Mouse (Mus musculus) adrenal gland, postnatal 10 days (tissue): ENCODE data around the gene Foxd1. TPM values are rescaled to one million over a fixed set of nuclear protein-coding genes. Genes with fewer than 3 reads are reported as not detected.
A peak's percentile ranks its signal among the peaks of the same experiment; 100 is the strongest.

ENCODE experiments used
- DNase-seq: peaks from one replicate; pipeline ENCODE4 v3.0.0; 2021; ENCODE audit warnings: mixed read lengths
- total RNA-seq, 2 experiments: library from RNA; stranded (reverse); gene quantifications; 2 replicates each; pipeline ENCODE4 v1.2.3; 2021

The Foxd1 gene
- total RNA-seq, 2 experiments from 2014 or later = 0.72 to 1.1 TPM

- peak; percentile 22 for DNase-seq
Measured at GRCm38 (mm10) chr13:98354871-98355558, 973 bp downstream of the Foxd1 start.

DNA sequence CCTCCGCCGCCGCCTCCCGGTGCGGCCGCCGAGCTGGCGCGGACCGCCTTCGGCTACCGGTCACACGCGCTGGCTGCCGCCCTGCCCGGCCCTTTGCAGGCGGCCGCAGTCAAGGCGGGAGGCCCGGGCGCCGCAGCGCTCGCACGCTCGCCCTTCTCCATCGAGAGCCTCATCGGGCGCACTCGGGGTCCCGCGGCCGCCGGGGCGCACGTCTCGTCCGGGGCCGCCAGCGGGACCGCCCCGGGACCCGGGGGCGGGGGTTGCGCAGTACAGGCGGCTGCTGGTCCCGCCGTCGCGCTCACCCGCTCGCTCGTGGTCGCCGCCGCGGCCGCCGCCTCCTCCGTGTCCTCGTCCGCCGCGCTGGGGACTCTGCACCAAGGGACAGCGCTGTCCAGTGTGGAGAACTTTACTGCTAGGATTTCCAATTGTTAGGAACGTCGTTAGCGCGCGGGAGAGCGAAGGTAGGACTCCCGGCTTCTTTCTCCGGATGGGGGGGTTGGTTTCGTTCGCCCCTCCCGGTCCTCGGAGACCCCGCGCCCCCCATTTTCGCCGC lies 1.6 kb downstream of the Foxd1 start:
- peak; percentile 34 for DNase-seq

DNA sequence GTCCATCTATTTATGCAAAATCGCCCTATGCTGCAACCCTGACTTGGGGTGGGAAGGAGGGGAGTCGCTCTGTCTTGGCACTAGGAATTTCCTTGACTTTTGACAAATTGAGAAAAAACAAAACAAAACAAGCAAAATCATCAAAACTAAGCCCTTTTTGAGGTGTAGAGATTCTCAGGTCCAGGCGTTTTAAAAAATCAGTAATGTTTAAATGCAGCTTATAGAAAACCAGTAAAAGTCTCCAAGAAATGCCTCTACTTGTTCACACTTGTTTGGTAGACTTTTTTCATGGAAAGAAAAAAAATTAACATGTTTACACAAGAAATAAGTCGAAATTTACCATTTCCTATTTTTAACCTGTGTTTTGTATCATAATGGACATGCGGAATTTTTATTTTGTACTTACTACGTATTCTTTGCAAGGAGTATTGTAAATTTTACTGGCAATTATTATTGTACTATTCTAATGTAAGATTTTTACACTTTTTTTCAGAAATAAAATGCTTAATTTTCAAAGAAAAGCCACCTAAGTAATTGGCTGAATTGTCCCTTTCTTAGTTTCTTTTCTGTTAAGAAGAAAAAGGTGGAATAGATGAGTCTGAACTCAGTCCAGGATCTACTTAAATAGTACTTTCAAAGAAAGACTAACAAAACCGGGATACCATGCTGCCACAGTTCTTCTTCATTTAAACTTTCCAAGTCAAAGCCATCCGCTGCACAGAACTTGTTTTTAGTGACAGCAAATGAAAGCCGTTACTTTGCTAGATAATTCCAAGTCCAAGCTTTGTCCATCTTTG lies 2.3 kb downstream of the Foxd1 start:
- DNase-seq = no peak

DNA sequence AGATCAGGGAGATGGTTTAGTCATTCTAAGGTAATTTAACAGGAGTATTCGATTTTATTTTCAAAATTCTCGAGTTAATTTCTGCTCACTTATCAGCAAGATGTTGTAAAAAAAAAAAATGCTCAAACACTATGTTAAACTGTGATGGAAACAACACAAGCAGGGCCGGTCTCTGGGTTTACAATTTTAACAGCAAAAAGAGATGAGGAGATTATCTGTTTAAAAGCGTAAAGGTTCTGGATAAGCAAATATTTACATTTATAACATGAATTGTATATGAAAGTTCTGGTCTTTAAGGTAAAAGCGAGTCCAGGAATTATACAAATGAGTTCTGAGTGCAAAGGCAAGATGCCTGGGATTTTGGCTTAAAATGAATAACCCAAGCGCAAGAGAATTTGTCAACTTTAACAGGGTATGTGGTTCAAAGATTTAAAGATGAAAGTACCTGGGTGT lies 3.0 kb downstream of the Foxd1 start:
- DNase-seq = no peak

GRCm38 (mm10) chr13:98357433-98358423 lies 3.7 kb downstream of the Foxd1 start:
- DNase-seq = no peak

DNA sequence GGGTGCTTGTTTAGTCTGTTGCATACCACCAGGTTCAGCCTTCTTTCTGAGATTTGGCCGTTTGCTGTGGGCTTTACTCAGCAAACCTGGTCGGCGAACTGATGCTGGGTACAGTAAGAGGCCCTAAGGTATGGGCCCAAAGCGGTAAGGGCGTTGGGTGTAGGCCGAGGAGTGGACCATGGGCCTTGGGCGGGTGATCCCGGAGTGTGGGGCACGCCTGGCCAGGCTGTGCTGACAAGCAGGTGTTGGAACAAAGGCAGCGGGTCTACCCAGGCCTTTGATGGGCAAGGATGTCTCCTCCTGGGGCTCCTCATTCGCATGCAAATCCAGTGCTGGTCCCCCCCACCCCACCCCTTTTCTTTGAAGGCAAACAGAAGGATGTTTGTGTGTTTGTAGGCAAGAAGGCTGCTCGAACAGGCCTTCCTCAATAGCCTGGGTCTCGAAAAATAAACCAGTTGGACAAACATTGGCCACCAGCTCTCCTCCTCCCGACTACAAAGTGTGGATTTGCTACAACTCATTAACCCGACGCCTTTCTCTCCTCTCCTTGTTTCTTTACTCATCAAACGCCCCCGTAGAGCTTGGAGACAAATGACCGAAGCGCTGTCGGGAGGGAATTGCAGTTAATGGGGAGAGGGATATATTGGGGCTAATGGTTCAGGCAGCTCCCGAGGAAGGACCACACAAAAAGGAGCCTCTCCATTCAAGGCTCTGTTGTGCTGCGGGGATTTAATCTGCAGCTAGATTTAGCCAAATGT lies 4.6 kb downstream of the Foxd1 start:
- DNase-seq = no peak

DNA sequence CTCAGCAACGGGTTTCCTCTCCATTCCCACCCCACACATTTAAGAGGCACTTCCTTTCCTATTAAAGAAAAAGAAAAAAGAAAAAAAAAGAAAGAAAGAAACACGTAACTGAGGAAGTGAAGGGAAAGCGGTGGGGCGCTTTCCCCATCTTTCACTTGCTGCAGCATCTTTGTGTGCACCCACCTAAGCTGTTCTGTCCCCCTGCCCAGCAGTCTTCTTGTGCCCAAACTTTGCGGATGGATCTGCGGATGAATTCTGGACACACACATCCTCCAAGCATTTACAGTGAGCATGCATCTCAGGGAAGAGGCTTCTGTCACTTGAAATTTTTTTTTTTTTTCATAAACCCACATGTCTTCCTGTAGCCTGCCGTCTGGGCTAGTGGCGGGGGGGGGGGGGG lies 5.3 kb downstream of the Foxd1 start:
- no peak for DNase-seq

DNA sequence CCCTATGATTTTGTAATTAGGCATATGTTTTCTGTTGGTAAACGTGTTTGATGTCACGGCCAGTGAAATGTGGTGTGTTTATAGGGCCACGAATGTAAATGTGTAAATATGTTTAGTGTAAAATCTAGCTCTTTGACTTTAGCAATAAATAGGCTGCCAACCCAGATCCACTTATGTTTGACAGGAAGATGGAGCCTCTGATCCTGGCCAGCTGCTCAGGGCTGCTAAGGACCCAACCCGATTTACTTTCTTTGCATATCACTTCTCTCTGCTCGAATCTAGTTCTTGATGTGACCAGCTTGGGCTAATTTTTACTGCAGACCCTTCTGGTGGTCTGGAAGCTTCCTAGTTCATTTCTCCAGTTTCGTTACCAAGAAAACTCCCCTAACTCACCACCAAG lies 6.3 kb downstream of the Foxd1 start:
- DNase-seq = no peak

DNA sequence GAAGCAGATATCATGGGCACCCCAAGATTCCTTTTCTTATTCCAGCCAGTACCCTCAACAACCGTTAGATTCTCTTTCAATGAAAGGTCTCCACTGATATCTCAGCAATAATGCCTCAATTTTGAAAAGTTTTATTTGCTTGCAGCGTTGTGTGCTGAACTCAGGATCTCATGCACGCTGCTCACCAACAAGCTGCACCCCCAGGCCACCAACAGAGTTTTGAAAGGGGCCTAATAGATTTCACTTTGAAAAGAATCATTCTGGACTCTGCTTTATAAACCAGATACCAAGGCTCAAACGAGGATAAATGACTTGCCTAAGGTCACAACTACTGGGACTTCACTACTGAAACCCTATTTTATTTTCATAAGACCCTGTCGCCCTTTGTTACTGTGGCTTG lies 7.1 kb downstream of the Foxd1 start:
- no peak for DNase-seq

DNA sequence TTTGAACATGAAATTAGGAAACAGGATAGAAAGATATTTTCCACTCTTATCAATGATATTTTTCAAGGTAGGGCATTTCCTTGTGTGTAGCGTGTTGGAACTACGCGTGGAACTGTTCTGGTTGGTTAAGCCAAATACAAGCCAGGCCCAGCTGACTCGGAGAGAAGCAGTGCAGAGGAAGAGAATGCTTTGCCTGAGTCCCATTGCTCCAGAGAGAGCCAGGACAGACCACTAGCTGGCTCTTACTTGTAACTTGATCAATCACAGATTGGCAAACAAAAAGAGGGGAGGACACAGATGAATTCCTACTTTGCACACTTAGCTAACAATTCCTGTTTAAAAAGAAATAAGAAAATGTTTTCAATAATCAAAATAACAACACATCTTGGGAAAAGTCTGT lies 9.0 kb downstream of the Foxd1 start:
- no peak for DNase-seq

- DNase-seq = no peak
Measured at GRCm38 (mm10) chr13:98365081-98365480, 11.0 kb downstream of the Foxd1 start.

GRCm38 (mm10) chr13:98365766-98366421 lies 11.9 kb downstream of the Foxd1 start:
- peak; percentile 18 for DNase-seq

DNA sequence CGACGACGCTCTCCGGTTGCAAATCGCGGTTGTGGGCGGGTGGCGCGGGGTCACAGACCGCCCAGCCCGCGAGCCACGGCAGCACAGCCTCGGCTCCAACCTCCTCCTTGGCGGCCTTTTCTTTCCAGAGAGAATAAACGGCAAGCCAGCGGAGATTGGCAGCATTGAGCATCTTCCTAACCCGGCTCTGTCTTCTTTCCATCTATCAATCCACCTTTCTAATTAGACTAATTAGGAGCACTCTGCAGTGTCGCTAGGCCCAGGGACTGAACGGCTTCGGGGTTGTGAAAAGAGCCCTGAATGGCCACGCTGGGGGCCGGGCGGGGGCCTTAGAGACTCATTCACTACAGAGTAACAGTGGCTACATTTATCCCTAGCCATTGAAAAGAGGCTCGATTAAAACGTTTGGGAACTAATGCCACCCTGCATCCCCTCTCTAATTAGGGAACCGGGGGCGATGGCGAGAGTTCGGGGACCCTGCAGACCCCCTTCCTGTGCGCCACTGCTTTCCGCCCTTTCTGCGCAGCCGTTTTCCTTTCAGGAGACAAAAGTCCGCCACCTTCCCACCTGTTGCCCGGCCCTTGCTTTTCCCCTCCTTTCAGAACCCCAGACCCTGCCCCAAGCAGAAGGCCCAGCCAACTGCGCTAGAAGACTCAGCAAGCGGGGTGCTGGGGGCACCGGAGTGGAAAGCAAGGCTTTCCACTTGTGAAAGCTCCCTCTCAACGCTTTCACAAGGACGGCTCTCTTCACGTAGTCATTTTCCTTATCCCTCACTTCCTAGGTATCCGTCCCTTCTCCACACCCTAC lies 12.6 kb downstream of the Foxd1 start:
- DNase-seq = no peak

DNA sequence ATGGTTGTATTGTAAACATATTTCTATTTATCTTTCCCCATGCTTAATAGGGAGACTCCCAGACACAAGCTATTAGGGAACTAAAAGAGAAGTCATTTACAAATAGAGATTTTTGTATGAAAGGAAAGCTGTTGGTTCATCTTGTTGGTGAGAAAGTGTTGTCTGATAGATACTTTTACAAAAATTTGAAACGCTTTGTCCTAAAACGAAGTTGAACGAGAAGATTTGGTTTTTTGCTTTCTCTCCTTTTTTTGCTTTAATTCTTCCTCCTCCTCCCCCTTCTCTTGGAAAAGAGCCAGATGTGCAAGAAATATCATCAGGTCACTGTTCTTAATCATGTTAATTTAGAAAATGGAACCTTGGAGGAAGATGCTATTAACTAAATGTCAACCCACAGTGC lies 13.6 kb downstream of the Foxd1 start:
- no peak for DNase-seq

DNA sequence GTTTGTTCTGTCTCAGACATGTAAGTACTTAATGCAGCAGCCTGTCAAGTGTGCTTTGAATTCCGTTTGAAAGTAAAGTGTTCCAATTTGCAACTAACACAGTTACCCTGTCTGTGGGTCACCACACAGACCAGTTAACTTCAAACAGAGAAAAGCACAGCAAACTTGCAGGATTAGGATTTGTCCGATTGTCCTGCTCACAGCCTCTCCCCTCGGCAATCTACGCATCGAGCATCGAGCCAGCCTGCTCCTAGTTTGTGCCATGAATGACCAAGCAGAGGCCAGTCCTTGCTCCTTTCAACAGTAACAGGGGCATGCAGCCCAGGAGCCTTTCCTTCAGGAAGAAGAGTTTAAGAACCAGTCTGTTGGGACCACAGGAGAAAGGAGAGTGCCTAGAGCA lies 15.0 kb downstream of the Foxd1 start:
- no peak for DNase-seq

- no peak for DNase-seq
Measured at GRCm38 (mm10) chr13:98374560-98374959, 20.5 kb downstream of the Foxd1 start.

DNA sequence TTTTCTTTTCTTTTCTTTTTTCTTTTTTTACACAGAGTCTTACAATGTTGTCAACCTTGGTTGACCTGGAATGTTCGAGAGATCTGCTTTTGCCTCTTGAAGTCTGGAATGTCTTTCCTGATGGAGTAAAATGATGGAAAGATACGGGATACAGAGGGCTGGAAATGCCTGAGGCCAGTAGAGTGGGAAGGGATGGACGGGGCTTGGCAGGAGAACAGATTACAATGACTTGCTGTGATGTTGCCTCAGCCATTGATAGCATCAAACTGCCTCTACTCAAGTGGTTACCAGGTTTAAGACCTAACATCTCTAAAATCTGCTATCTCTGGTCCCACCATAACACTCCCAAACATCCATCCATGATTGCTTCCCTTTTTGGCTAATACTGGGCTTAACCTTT lies 20.9 kb downstream of the Foxd1 start:
- no peak for DNase-seq

DNA sequence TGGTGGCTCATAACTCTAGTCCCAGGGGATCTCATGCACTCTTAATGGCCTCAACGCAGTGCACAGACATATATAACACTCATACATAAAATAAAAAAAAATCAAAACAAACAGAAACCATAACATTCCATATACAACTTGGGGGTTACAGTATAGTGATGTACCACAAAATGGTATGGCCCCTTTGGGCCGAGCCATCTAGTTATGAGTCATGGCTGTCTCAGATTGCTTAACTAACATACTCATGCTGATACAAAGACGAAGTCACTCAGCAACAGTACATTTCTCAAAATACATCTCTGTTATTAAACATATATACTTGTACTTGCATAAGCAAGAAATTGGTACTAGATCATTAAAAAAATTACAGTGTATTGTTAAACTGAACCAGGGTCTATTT lies 23.7 kb downstream of the Foxd1 start:
- no peak for DNase-seq

GRCm38 (mm10) chr13:98382751-98383150 lies 28.7 kb downstream of the Foxd1 start:
- no peak for DNase-seq

DNA sequence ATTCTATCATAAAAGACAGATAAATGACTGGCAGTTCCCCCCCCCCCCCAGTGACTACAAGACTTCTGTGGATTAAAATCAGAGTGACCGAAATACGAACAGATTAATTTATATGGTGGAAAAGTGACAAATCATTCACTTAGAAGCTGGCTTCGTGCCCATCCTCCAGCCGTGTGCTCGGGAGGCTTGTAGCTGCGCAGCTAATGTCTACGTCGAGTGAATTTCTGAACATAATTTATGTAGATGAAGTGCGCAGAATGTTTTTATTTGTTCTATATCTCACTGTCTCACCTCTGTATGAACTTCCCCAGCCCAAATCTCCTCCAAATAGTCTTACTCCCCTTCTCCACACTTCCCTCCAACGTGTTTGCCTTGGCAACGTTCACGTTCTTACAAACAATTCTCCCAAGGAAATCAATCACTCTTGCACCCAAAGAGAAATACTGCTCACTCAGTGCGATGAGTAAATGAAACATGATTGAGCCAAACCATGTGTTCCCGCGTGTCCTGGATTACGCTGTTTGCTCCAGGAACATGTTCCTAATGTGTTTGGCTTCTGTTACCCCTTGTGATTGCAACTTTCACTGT lies 30.0 kb downstream of the Foxd1 start:
- no peak for DNase-seq
